Mouse (Mus musculus) cerebellum, postnatal 14 days (tissue): Measurements from ENCODE around the gene Gpsm3.

ENCODE experiments used
- DNase-seq, 2 experiments: peaks; one replicate each; pipeline ENCODE4 v3.0.0; 2021; ENCODE audit warnings: mixed read lengths in 2 of 2

Gpsm3 gene

GRCm38 (mm10) chr17:34631647-34632046 lies 42.0 kb downstream of the Gpsm3 start:
- peak; percentile 62 to 63 for DNase-seq

GRCm38 (mm10) chr17:34632261-34632691 lies 42.7 kb downstream of the Gpsm3 start:
- peak; percentile 73 to 77 for DNase-seq

- no peak for DNase-seq
These were observed 46.1 kb downstream of the Gpsm3 start for GRCm38 (mm10) chr17:34635671-34636070.

- DNase-seq, result no peak
These were observed 47.9 kb downstream of the Gpsm3 start for GRCm38 (mm10) chr17:34637459-34637858.

GRCm38 (mm10) chr17:34639461-34640255 lies 50.1 kb downstream of the Gpsm3 start:
- no peak for DNase-seq

GRCm38 (mm10) chr17:34640778-34641601 lies 51.4 kb downstream of the Gpsm3 start:
- DNase-seq, result peak; percentile 79 to 88
